Mouse (Mus musculus): ENCODE measurements around the gene Man2a2. TPM values are rescaled to one million over a fixed set of nuclear protein-coding genes. Genes with fewer than 3 reads are reported as not detected.

The Man2a2 gene
- total RNA-seq, 2 experiments from 2014 or later, result 70.5 to 72.0 TPM

- intact Hi-C loops (cut with DNase I), result no loop called here
- no peak for DNase-seq
Measured at GRCm38 (mm10) chr7:80299568-80299967, 71.6 kb downstream of the Man2a2 start.

Other genes starting within 250 kb of the Man2a2 start
- gene Sema4b, start 184.5 kb downstream of the Man2a2 start, total RNA-seq (2021), result 10 to 100 TPM; 14.7 to 16.6 TPM
- 10 to 100 TPM; 27.8 to 28.1 TPM for gene Cib1, start 138.6 kb downstream of the Man2a2 start, total RNA-seq (2021)
- 1 to 10 TPM; 2.2 to 2.4 TPM for gene Gdpgp1, start 138.5 kb downstream of the Man2a2 start, total RNA-seq (2021)
- under 1 TPM; 0.45 to 0.74 TPM for gene Ttll13, start 125.0 kb downstream of the Man2a2 start, total RNA-seq (2021)
- gene Ngrn, start 110.2 kb downstream of the Man2a2 start, total RNA-seq (2021), result 10 to 100 TPM; 24.0 to 27.5 TPM
- 10 to 100 TPM in 1 of 2 experiments, 1 to 10 TPM in 1; 7.7 to 10.9 TPM for gene Vps33b, start 101.7 kb downstream of the Man2a2 start, total RNA-seq (2021)
- gene Prc1, start 76.9 kb downstream of the Man2a2 start, total RNA-seq (2021), result 10 to 100 TPM; 40.0 to 43.7 TPM
- 10 to 100 TPM in 1 of 2 experiments, 1 to 10 TPM in 1; 7.1 to 10.1 TPM for gene Rccd1, start 46.9 kb downstream of the Man2a2 start, total RNA-seq (2021)
- 10 to 100 TPM; 17.9 to 18.9 TPM for gene Unc45a, start 30.4 kb downstream of the Man2a2 start, total RNA-seq (2021)
- 10 to 100 TPM; 33.1 to 35.5 TPM for gene Hddc3, start 28.3 kb downstream of the Man2a2 start, total RNA-seq (2021)
- gene Fes, start 16.6 kb upstream of the Man2a2 start, total RNA-seq (2021), result 10 to 100 TPM; 19.9 to 21.7 TPM
- 100 to 1,000 TPM; 119 to 139 TPM for gene Furin, start 34.1 kb upstream of the Man2a2 start, total RNA-seq (2021)
- 1 to 10 TPM; 5.6 to 7.5 TPM for gene Blm, start 163.7 kb upstream of the Man2a2 start, total RNA-seq (2021)